Mouse (Mus musculus) stomach, postnatal 0 days (tissue): ENCODE results near the gene Gatm. TPM values are rescaled to one million over a fixed set of nuclear protein-coding genes. Genes with fewer than 3 reads are reported as not detected.

Experiments used
- ATAC-seq: fragments of 200-750 bp; cut with Nextera tagmentation; 2 replicates; pipeline ENCODE4 v1.8.0; 2017; ENCODE audit not compliant: low FRiP score, low TSS enrichment
- DNase-seq: peaks from one replicate; pipeline ENCODE4 v3.0.0-alpha.2; 2016; ENCODE audit warnings: low spot score
- H3K27ac ChIP-seq: fragments of 300-500 bp; sonication (generic); replicated peaks from 2 replicates; pipeline ENCODE4 v1.5.1; 2014; ENCODE audit warnings: mild to moderate bottlenecking, control low read depth
- H3K27me3 ChIP-seq: fragments of 300-500 bp; sonication (generic); 2 replicates; pipeline ENCODE4 v1.6.1; 2014; ENCODE audit warnings: low read length; ENCODE audit not compliant: control insufficient read depth, insufficient read depth
- H3K36me3 ChIP-seq: fragments of 300-500 bp; sonication (generic); 2 replicates; pipeline ENCODE4 v1.6.1; 2014; ENCODE audit warnings: low read length, mixed read lengths; ENCODE audit not compliant: control insufficient read depth, insufficient read depth
- H3K4me1 ChIP-seq: fragments of 300-500 bp; sonication (generic); replicated peaks from 2 replicates; pipeline ENCODE4 v1.6.1; 2014; ENCODE audit warnings: antibody characterized with exemption; ENCODE audit not compliant: control insufficient read depth, insufficient read depth
- H3K4me2 ChIP-seq: fragments of 300-500 bp; sonication (generic); replicated peaks from 2 replicates; pipeline ENCODE4 v1.6.1; 2014; ENCODE audit warnings: low read depth, mild to moderate bottlenecking, control low read depth, moderate library complexity
- H3K4me3 ChIP-seq: fragments of 300-500 bp; sonication (generic); 2 replicates; pipeline ENCODE4 v1.5.1; 2014; ENCODE audit warnings: low read depth, low read length, control low read depth
- H3K9ac ChIP-seq: fragments of 300-500 bp; sonication (generic); 2 replicates; pipeline ENCODE4 v1.6.1; 2014; ENCODE audit warnings: mild to moderate bottlenecking, low read length, control low read depth, mixed read lengths
- H3K9me3 ChIP-seq: fragments of 300-500 bp; sonication (generic); 2 replicates; pipeline ENCODE4 v1.6.1; 2016; ENCODE audit warnings: low read length; ENCODE audit not compliant: control insufficient read depth
- CTCF ChIP-seq: IDR thresholded peaks from 2 replicates; pipeline ENCODE4 v1.5.1; 2016; ENCODE audit warnings: antibody characterized with exemption, low read depth, mild to moderate bottlenecking, moderate library complexity
- EP300 ChIP-seq: optimal IDR thresholded peaks from 2 replicates; pipeline ENCODE3; 2016; ENCODE audit warnings: antibody characterized with exemption
- WGBS: fragments of 180-500 bp; shearing (Covaris S2); extraction: QIAGEN DNeasy Blood & Tissue Kit; methylation state at CpG from one replicate; pipeline ENCODE4 v1.1.7; 2014; 5-methylcytosine and 5-hydroxymethylcytosine counted together
- polyA plus RNA-seq: library from polyadenylated mRNA; unstranded; fragments of >200 nt; fragmentation: Nextera tagmentation; extraction: Ambion mirVana; gene quantifications from 2 replicates; pipeline ENCODE4 v1.2.1, GENCODE M21; 2015

Gatm gene
- polyA plus RNA-seq, 1 experiment from 2014 or later: 8.5 TPM

DNA sequence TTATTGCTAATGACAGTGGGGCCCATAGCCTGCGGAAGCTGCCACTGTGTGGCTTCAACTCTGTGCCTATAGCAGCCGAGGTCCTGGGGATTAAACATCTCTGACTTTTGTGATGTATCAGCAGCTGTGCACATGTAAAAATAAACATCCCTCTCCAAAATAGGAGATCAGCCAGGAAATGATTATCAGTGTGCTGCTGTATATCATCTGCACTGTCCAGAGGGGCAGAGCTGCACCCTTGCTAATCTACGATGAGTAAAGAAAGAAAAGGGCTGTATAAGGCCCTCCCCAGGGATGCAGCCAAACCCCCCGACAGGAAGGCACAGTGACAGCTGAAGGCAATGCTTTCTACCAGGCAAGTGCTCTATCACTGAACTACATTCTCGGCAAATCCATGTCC is 34.8 kb downstream of the Gatm start:
- Histone ChIP-seq H3K27ac (no peak overlapping the region), H3K4me1 (0 out of 2 replicates have a peak, but pooled peaks cover 2% of the 10 kb centered on the region), H3K4me2 (no peak overlapping the region; the same call in 1 of the 2 replicates), H3K27me3 (no peaks in the 10 kb centered on the region), H3K36me3 (no peaks in the 10 kb centered on the region), H3K4me3 (no peak overlapping the region), H3K9ac (no peak overlapping the region), H3K9me3 (no peaks in the 10 kb centered on the region)
- WGBS: 21% methylated on average over 5 of the region's 5 CpGs
- no peak for TF ChIP-seq EP300
- no peak for TF ChIP-seq CTCF
- DNase-seq (no peak), ATAC-seq (no peak)

DNA sequence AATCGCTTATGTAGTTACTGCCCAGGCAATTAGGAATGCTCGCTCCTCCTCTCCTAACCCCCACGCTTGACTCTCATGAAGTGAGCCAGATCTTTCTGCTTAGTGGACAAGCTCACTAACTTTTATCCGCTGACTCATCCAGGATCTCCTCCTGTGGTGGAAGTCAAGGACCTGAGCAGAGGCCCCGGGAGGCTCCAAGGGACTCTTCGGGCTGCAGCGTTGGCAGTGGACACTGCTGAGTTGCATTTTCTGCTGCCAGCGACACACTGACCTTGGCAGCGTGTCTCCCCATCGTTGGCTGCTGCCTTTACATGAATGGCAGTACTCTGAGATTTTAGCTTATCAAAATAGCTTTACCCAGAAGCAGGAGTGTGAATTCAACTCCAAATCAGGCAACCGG is 35.6 kb downstream of the Gatm start:
- TF ChIP-seq EP300: no peak
- TF ChIP-seq CTCF: no peak
- H3K36me3 ChIP-seq: no peaks in the 10 kb centered on the region
- no peaks in the 10 kb centered on the region for H3K4me1 ChIP-seq
- no peaks in the 10 kb centered on the region for H3K9me3 ChIP-seq
- H3K27ac ChIP-seq: no peak overlapping the region
- no peaks in the 10 kb centered on the region for H3K27me3 ChIP-seq
- H3K4me3 ChIP-seq: no peak overlapping the region
- DNase-seq: no peak
- no peak for ATAC-seq
- WGBS: 57% methylated on average over 11 of the region's 11 CpGs
- no peak overlapping the region for H3K4me2 ChIP-seq
- no peak overlapping the region for H3K9ac ChIP-seq

- Histone ChIP-seq H3K4me1 (no peaks in the 10 kb centered on the region), H3K4me2 (no peak overlapping the region), H3K36me3 (no peaks in the 10 kb centered on the region), H3K27me3 (no peaks in the 10 kb centered on the region), H3K4me3 (no peak overlapping the region), H3K9ac (no peak overlapping the region), H3K9me3 (no peaks in the 10 kb centered on the region), H3K27ac (no peak overlapping the region)
- 71% methylated on average over 1 of the region's 1 CpGs for WGBS
- no peak for DNase-seq
- no peak for ATAC-seq
- no peak for TF ChIP-seq EP300
- TF ChIP-seq CTCF: no peak
Observed at GRCm38 (mm10) chr2:122572438-122572837, 38.7 kb downstream of the Gatm start.

- no peaks in the 10 kb centered on the region for H3K4me1 ChIP-seq
- WGBS: 72% methylated on average over 4 of the region's 4 CpGs
- H3K9ac ChIP-seq: no peak overlapping the region
- TF ChIP-seq EP300 (no peak), CTCF (no peak)
- H3K4me2 ChIP-seq: no peak overlapping the region
- no peak overlapping the region for H3K27ac ChIP-seq
- H3K36me3 ChIP-seq: no peaks in the 10 kb centered on the region
- ATAC-seq: no peak
- H3K4me3 ChIP-seq: no peak overlapping the region
- DNase-seq: no peak
- H3K9me3 ChIP-seq: no peaks in the 10 kb centered on the region
- H3K27me3 ChIP-seq: no peaks in the 10 kb centered on the region
Observed at GRCm38 (mm10) chr2:122571326-122571725, 39.8 kb downstream of the Gatm start.

DNA sequence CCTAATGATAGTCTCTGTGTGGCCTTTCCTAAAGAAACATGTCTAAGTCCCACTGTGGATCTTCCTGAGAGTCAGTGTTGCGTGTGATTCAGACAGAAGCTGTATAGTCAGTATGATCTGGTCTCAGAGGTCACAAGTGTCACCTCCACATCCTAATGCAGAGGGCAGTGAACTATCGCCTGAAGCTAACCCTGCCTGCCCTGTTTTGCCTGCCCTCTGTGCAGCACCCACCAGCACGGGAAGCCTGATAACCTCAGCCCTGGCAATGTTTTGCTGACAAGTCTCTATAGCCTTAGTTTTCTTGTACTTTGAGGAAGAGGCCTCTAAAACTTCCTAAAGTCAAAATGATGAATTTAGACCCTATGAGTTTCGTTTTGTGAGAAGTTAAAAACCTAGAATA is 40.7 kb downstream of the Gatm start:
- no peaks in the 10 kb centered on the region for H3K27me3 ChIP-seq
- no peak for DNase-seq
- H3K4me3 ChIP-seq: no peak overlapping the region
- 80% methylated on average over 4 of the region's 4 CpGs for WGBS
- no peaks in the 10 kb centered on the region for H3K36me3 ChIP-seq
- TF ChIP-seq CTCF: no peak
- no peak for TF ChIP-seq EP300
- H3K9me3 ChIP-seq: no peaks in the 10 kb centered on the region
- no peak overlapping the region for H3K4me2 ChIP-seq
- no peaks in the 10 kb centered on the region for H3K4me1 ChIP-seq
- H3K9ac ChIP-seq: no peak overlapping the region
- no peak overlapping the region for H3K27ac ChIP-seq
- ATAC-seq: no peak

GRCm38 (mm10) chr2:122569439-122569838 is 41.7 kb downstream of the Gatm start:
- DNase-seq (peak; percentile 73), ATAC-seq (no peak)
- no peak overlapping the region for H3K4me3 ChIP-seq
- H3K9me3 ChIP-seq: no peaks in the 10 kb centered on the region
- no peaks in the 10 kb centered on the region for H3K4me1 ChIP-seq
- WGBS: 6% methylated on average over 3 of the region's 3 CpGs
- no peaks in the 10 kb centered on the region for H3K27me3 ChIP-seq
- H3K27ac ChIP-seq: no peak overlapping the region
- H3K4me2 ChIP-seq: no peak overlapping the region
- TF ChIP-seq EP300: no peak
- TF ChIP-seq CTCF: peak; percentile 89
- H3K9ac ChIP-seq: no peak overlapping the region
- H3K36me3 ChIP-seq: no peaks in the 10 kb centered on the region
